25 mouse cellular contexts compared by ENCODE assay signal in genomic region chr2:103810412-103810811, GRCm38 (mm10). TPM values are rescaled to one million over a fixed set of nuclear protein-coding genes. Genes with fewer than 3 reads are reported as not detected.
DNase-seq lines count a peak whose midpoint lies in the region; ATAC-seq and TF ChIP-seq lines count a peak whose summit lies in the region.
"Had no signal": no experiment of that assay in that cellular context is flagged by ENCODE, and none has a peak within 500 bp of the region (broad histone marks: within the 10 kb centered on the region; RNA-seq: fewer than 3 reads in every experiment).

No protein-coding gene starts in this region.

- no peaks in the 10 kb centered on the region for H3K79me2 ChIP-seq in liver, adult 2 months (ENCODE audit: control insufficient read depth, insufficient read depth, low read length)

- no peaks in the 10 kb centered on the region for H3K9me3 ChIP-seq in liver, embryonic 11.5 days (ENCODE audit: control insufficient read depth, low read length)
- no peaks in the 10 kb centered on the region for H3K9me3 ChIP-seq in midbrain, embryonic 11.5 days (ENCODE audit: control insufficient read depth, low read length)
- H3K9me3 ChIP-seq: embryonic facial prominence, embryonic 12.5 days; heart, embryonic 15.5 days; liver, embryonic 12.5 days; midbrain, embryonic 13.5 days had no signal

- no peak overlapping the region for H3K27ac ChIP-seq in liver, adult 2 months (replicated peaks; ENCODE audit: insufficient read depth, low read depth, low read length)
- H3K27ac ChIP-seq in liver, embryonic 11.5 days (ENCODE audit: low read depth, low read length) = no peak overlapping the region
- no peak overlapping the region for H3K27ac ChIP-seq in midbrain, embryonic 11.5 days (ENCODE audit: low read depth, low read length)
- H3K27ac ChIP-seq: embryonic facial prominence, embryonic 12.5 days; heart, embryonic 15.5 days; hindbrain, embryonic 14.5 days; liver, embryonic 12.5 days; midbrain, embryonic 13.5 days had no signal

- peak; percentile 48 for DNase-seq in kidney, adult 11 months
- DNase-seq in kidney, postnatal 14 days = no peak
- DNase-seq in liver, adult 2 months (ENCODE audit: extremely low read depth, low read depth, low spot score) = peak; percentile 44
- DNase-seq in liver, embryonic 11.5 days (ENCODE audit: low spot score) = no peak
- DNase-seq in ZHBTc4 (ENCODE audit: low read depth, low spot score) = peak; percentile 94
- peak; percentile 73 for DNase-seq in yolk sac, embryonic 10.5 days (ENCODE audit: low spot score)
- DNase-seq in midbrain, embryonic 11.5 days (ENCODE audit: low spot score, missing footprints) = no peak
- no peak for DNase-seq in cerebellum, adult 8-10 months
- DNase-seq: adrenal gland, postnatal 36 days; cerebellum, postnatal 10 days; forebrain, postnatal 0 days; gastrocnemius, postnatal 36 days; heart, postnatal 36 days; lung, adult 18-20 months; lung, postnatal 10 days; right cerebral cortex, postnatal 25 days; spleen, adult 18-20 months; thymus, postnatal 25 days had no signal

- TF ChIP-seq POLR2A in liver, adult 2 months (IDR thresholded peaks at IDR 0.05; ENCODE audit: extremely low read depth, insufficient read depth, low read length) = no peak

- H3K4me3 ChIP-seq in liver, adult 2 months (ENCODE audit: insufficient read depth, low read depth, low read length) = no peak overlapping the region
- no peak overlapping the region for H3K4me3 ChIP-seq in liver, embryonic 11.5 days (ENCODE audit: low read depth, low read length)
- H3K4me3 ChIP-seq in midbrain, embryonic 11.5 days (ENCODE audit: low read depth, low read length) = no peak overlapping the region
- H3K4me3 ChIP-seq: embryonic facial prominence, embryonic 12.5 days; heart, embryonic 15.5 days; liver, embryonic 12.5 days; midbrain, embryonic 13.5 days had no signal

- no peak for TF ChIP-seq CTCF in liver, adult 2 months (IDR thresholded peaks at IDR 0.05; ENCODE audit: low read depth, low read length)

- no peaks in the 10 kb centered on the region for H3K27me3 ChIP-seq in liver, adult 2 months (ENCODE audit: control insufficient read depth, insufficient read depth, low read length)
- no peaks in the 10 kb centered on the region for H3K27me3 ChIP-seq in liver, embryonic 11.5 days (replicated peaks; ENCODE audit: control insufficient read depth, insufficient read depth, low read length)
- H3K27me3 ChIP-seq in midbrain, embryonic 11.5 days (ENCODE audit: control insufficient read depth, insufficient read depth, low read length) = no peaks in the 10 kb centered on the region
- H3K27me3 ChIP-seq: embryonic facial prominence, embryonic 12.5 days; heart, embryonic 15.5 days; liver, embryonic 12.5 days; midbrain, embryonic 13.5 days had no signal

- ATAC-seq in liver, embryonic 11.5 days (replicated peaks; ENCODE audit: low FRiP score) = no peak
- ATAC-seq in midbrain, embryonic 11.5 days (ENCODE audit: low FRiP score) = no peak
- ATAC-seq: CD4-positive, CD25-positive, alpha-beta regulatory T cell, adult 4 months; forebrain, postnatal 0 days; inflammation-experienced regulatory T-cells, adult 6 months; liver, embryonic 12.5 days; midbrain, embryonic 13.5 days had no signal

- WGBS in liver, adult 2 months = 84% methylated on average over 6 of the region's 6 CpGs
- WGBS in liver, embryonic 11.5 days = 78% methylated on average over 6 of the region's 6 CpGs
- WGBS in midbrain, embryonic 11.5 days = 86% methylated on average over 6 of the region's 6 CpGs

- no peak overlapping the region for H3K4me2 ChIP-seq in liver, embryonic 11.5 days
- no peak overlapping the region for H3K4me2 ChIP-seq in midbrain, embryonic 11.5 days
- H3K4me2 ChIP-seq: embryonic facial prominence, embryonic 12.5 days; heart, embryonic 15.5 days; hindbrain, embryonic 14.5 days; liver, embryonic 12.5 days; midbrain, embryonic 13.5 days had no signal

- peaks cover 10% of the 10 kb centered on the region for H3K4me1 ChIP-seq in liver, adult 2 months (ENCODE audit: control insufficient read depth, insufficient read depth, low read length)
- H3K4me1 ChIP-seq in liver, embryonic 11.5 days (replicated peaks; ENCODE audit: control insufficient read depth, insufficient read depth, low read length) = no peaks in the 10 kb centered on the region
- no peaks in the 10 kb centered on the region for H3K4me1 ChIP-seq in midbrain, embryonic 11.5 days (ENCODE audit: control insufficient read depth, insufficient read depth, low read length)
- H3K4me1 ChIP-seq: embryonic facial prominence, embryonic 12.5 days; heart, embryonic 15.5 days; liver, embryonic 12.5 days; midbrain, embryonic 13.5 days had no signal

- no peaks in the 10 kb centered on the region for H3K36me3 ChIP-seq in liver, adult 2 months (ENCODE audit: control insufficient read depth, insufficient read depth, low read length)
- no peaks in the 10 kb centered on the region for H3K36me3 ChIP-seq in liver, embryonic 11.5 days (ENCODE audit: control insufficient read depth, insufficient read depth, low read length)
- H3K36me3 ChIP-seq in midbrain, embryonic 11.5 days (ENCODE audit: control insufficient read depth, insufficient read depth, low read length) = no peaks in the 10 kb centered on the region
- H3K36me3 ChIP-seq: embryonic facial prominence, embryonic 12.5 days; heart, embryonic 15.5 days; liver, embryonic 12.5 days; midbrain, embryonic 13.5 days had no signal

- no peak overlapping the region for H3K9ac ChIP-seq in liver, adult 2 months (ENCODE audit: low read depth, low read length)
- no peak overlapping the region for H3K9ac ChIP-seq in liver, embryonic 11.5 days (ENCODE audit: low read depth, low read length)
- H3K9ac ChIP-seq in midbrain, embryonic 11.5 days (ENCODE audit: low read length) = no peak overlapping the region
- H3K9ac ChIP-seq: embryonic facial prominence, embryonic 12.5 days; forebrain, postnatal 0 days; heart, embryonic 15.5 days; hindbrain, embryonic 14.5 days; liver, embryonic 12.5 days; midbrain, embryonic 13.5 days had no signal

RNA-seq across cellular contexts. Expression of gene Caprin1, which starts 13.0 kb away (rescaled TPM):
- total RNA-seq in liver, adult 2 months (2014; rRNA removed) = 170 and 201 TPM in 2 replicates
- polyA plus RNA-seq in liver, adult 2 months (2012; rRNA removed) = 90.7 and 97.3 TPM in 2 replicates
- polyA plus RNA-seq in liver, embryonic 11.5 days (2014; fragmentation: Nextera tagmentation; extraction: Ambion mirVana) = 345 and 405 TPM in 2 replicates
- polyA plus RNA-seq in midbrain, embryonic 11.5 days (2014; fragmentation: Nextera tagmentation; extraction: Ambion mirVana) = 662 and 708 TPM in 2 replicates

RNA-seq across cellular contexts. Expression of gene Nat10, which starts 49.3 kb away (rescaled TPM):
- total RNA-seq in liver, adult 2 months (2014; rRNA removed) = 8.8 and 8.9 TPM in 2 replicates
- 16.3 and 28.7 TPM in 2 replicates for polyA plus RNA-seq in liver, adult 2 months (2012; rRNA removed)
- polyA plus RNA-seq in liver, embryonic 11.5 days (2014; fragmentation: Nextera tagmentation; extraction: Ambion mirVana) = 55.1 and 58.8 TPM in 2 replicates
- 22.8 and 24.2 TPM in 2 replicates for polyA plus RNA-seq in midbrain, embryonic 11.5 days (2014; fragmentation: Nextera tagmentation; extraction: Ambion mirVana)

Comparison
In these comparisons a context has a peak if more than half of its experiments do, and no peak if none do; other contexts are left out.
1. DNase-seq: peak in kidney, adult 11 months (single experiment), liver, adult 2 months (single experiment), ZHBTc4 (single experiment) and yolk sac, embryonic 10.5 days (single experiment); none in kidney, postnatal 14 days (single experiment), liver, embryonic 11.5 days (single experiment), midbrain, embryonic 11.5 days (single experiment) and cerebellum, adult 8-10 months (single experiment).